Mouse (Mus musculus): ENCODE measurements around the gene Cdsn. TPM values are rescaled to one million over a fixed set of nuclear protein-coding genes. Genes with fewer than 3 reads are reported as not detected.

The Cdsn gene
- total and polyA plus RNA-seq, 3 experiments: 0.27 to 1.1 (median 0.29) TPM

DNA sequence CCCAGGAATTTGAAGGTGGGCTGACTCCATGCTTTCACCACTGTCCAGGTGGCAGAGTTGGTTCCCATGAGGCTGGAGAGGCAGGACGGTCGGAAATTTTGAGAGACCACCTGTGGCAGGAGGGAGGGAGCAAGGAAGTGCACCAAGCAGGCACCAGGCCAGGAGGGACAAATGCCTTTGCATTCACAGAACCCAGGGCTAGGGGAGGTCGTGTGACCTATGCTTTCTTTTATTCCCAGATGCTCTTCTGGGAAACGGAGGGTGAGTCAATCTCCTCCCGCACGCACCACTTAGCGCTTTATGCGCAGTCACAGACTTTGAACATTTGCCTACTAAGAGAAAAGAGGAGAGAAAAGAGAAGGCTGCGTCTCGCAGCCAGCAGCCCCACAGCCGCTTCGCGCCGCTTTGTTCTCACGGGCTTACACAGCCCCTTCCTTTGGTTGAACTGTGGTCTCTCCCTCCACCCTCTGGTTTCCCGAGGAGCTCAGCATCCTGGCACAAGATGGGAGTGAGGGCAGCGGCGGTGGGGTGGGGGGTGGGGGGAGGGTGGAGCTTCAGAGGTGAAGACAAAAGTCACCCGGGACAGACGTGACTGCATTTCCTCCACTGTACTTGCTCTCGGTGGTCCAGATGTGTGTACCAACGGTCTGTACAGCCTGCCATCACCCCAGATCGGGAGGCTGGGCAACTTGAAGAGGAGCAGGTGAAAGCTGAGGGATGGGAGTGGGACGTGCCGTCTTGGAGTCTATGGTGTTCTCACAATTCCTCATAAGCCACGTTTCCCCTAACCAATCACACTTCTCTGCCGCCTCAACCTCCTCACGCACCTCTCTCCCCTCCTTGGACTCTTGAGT, 17.4 kb downstream of the Cdsn start:
- TF ChIP-seq EP300 (IDR thresholded peaks at IDR 0.05; ENCODE audit: insufficient read depth, low read depth, low read length) (no peak), CTCF (IDR thresholded peaks at IDR 0.05) (no peak), POLR2A (IDR thresholded peaks at IDR 0.05; ENCODE audit: insufficient read depth, low read depth, low read length) (no peak)
- Histone ChIP-seq H3K4me1 (ENCODE audit: control insufficient read depth, insufficient read depth, low read length) (no peaks in the 10 kb centered on the region), H3K27ac (no peak overlapping the region), H3K36me3 (ENCODE audit: control insufficient read depth, insufficient read depth, low read length) (no peaks in the 10 kb centered on the region), H3K27me3 (ENCODE audit: control insufficient read depth, insufficient read depth, low read length) (no peaks in the 10 kb centered on the region), H3K79me2 (replicated peaks; ENCODE audit: control insufficient read depth, insufficient read depth, low read length) (no peaks in the 10 kb centered on the region), H3K4me3 (no peak overlapping the region), H3K9ac (ENCODE audit: low read depth, low read length) (no peak overlapping the region)
- 8% methylated on average over 28 of the region's 28 CpGs for WGBS
- intact Hi-C loops (cut with DNase I): no loop called here
- DNase-seq: no peak

DNA sequence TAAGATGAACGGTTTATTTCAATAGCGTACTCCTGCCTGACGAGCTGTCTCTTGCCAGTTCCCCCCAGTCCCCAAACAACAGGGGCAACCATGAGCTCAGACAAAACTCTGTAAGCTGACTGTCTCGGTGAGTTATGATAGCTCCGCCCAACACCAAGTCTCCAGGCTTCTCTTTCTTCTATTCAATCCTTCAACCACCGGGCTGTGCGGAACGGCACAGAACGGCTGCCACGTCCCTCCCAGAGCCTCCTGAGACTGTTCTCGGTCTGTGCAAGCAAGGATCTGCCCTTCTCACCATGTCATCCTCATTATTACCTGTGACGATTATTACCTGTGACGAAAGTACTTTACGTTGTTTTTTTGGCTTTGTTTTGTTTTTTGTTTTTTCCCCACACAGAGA, 18.9 kb downstream of the Cdsn start:
- no peak for DNase-seq
- TF ChIP-seq EP300 (IDR thresholded peaks at IDR 0.05; ENCODE audit: insufficient read depth, low read depth, low read length) (no peak), POLR2A (IDR thresholded peaks at IDR 0.05; ENCODE audit: insufficient read depth, low read depth, low read length) (no peak), CTCF (IDR thresholded peaks at IDR 0.05) (no peak)
- 85% methylated on average over 14 of the region's 14 CpGs for WGBS
- Histone ChIP-seq H3K36me3 (ENCODE audit: control insufficient read depth, insufficient read depth, low read length) (no peaks in the 10 kb centered on the region), H3K4me1 (ENCODE audit: control insufficient read depth, insufficient read depth, low read length) (no peaks in the 10 kb centered on the region), H3K27ac (no peak overlapping the region), H3K9ac (ENCODE audit: low read depth, low read length) (no peak overlapping the region), H3K27me3 (ENCODE audit: control insufficient read depth, insufficient read depth, low read length) (no peaks in the 10 kb centered on the region), H3K79me2 (replicated peaks; ENCODE audit: control insufficient read depth, insufficient read depth, low read length) (no peaks in the 10 kb centered on the region), H3K4me3 (no peak overlapping the region)
- intact Hi-C loops (cut with DNase I): no loop called here

DNA sequence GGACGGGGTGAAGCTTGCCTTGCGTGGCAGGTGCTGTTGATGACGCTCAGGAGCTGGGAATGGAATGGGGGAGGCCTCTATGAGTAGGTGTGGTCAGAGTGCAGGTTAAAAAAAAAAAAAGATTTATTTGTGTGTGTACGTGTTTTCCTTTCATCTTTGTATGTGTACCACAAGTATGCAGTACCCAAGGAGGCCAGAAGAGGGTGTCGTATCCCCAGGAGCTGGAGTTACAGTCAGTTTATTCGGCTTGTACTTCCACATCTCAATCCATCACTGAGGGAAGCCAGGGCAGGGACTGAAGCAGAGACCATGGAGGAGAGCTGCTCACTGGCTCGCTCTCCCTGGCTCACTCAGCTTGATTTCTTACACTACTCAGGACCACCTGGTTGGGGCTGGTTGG, 19.5 kb downstream of the Cdsn start:
- no peak overlapping the region for H3K4me3 ChIP-seq
- H3K79me2 ChIP-seq (replicated peaks; ENCODE audit: control insufficient read depth, insufficient read depth, low read length): no peaks in the 10 kb centered on the region
- no peak overlapping the region for H3K9ac ChIP-seq (ENCODE audit: low read depth, low read length)
- no peak overlapping the region for H3K27ac ChIP-seq
- WGBS: 98% methylated on average over 7 of the region's 7 CpGs
- H3K27me3 ChIP-seq (ENCODE audit: control insufficient read depth, insufficient read depth, low read length): no peaks in the 10 kb centered on the region
- no peaks in the 10 kb centered on the region for H3K36me3 ChIP-seq (ENCODE audit: control insufficient read depth, insufficient read depth, low read length)
- DNase-seq: no peak
- TF ChIP-seq CTCF (IDR thresholded peaks at IDR 0.05) (no peak), EP300 (IDR thresholded peaks at IDR 0.05; ENCODE audit: insufficient read depth, low read depth, low read length) (no peak), POLR2A (IDR thresholded peaks at IDR 0.05; ENCODE audit: insufficient read depth, low read depth, low read length) (no peak)
- intact Hi-C loops (cut with DNase I): no loop called here
- no peaks in the 10 kb centered on the region for H3K4me1 ChIP-seq (ENCODE audit: control insufficient read depth, insufficient read depth, low read length)

- TF ChIP-seq POLR2A (IDR thresholded peaks at IDR 0.05; ENCODE audit: insufficient read depth, low read depth, low read length): no peak
- peak; percentile 98 for TF ChIP-seq CTCF (IDR thresholded peaks at IDR 0.05)
- TF ChIP-seq EP300 (IDR thresholded peaks at IDR 0.05; ENCODE audit: insufficient read depth, low read depth, low read length): peak; percentile 73
- Histone ChIP-seq H3K27me3 (ENCODE audit: control insufficient read depth, insufficient read depth, low read length) (no peaks in the 10 kb centered on the region), H3K4me1 (ENCODE audit: control insufficient read depth, insufficient read depth, low read length) (no peaks in the 10 kb centered on the region), H3K79me2 (replicated peaks; ENCODE audit: control insufficient read depth, insufficient read depth, low read length) (no peaks in the 10 kb centered on the region), H3K27ac (no peak overlapping the region), H3K36me3 (ENCODE audit: control insufficient read depth, insufficient read depth, low read length) (no peaks in the 10 kb centered on the region), H3K4me3 (no peak overlapping the region), H3K9ac (ENCODE audit: low read depth, low read length) (no peak overlapping the region)
- intact Hi-C loops (cut with DNase I): loop anchor here (2.0 kb wide), 1 partner anchor 33 kb away; no protein-coding TSS in a partner anchor
- peak; percentile 61 to 77 for DNase-seq
- 18% methylated on average over 6 of the region's 6 CpGs for WGBS
Measured at GRCm38 (mm10) chr17:35578211-35578610, 26.3 kb downstream of the Cdsn start.

- Histone ChIP-seq H3K4me1 (ENCODE audit: control insufficient read depth, insufficient read depth, low read length) (no peaks in the 10 kb centered on the region), H3K9ac (ENCODE audit: low read depth, low read length) (no peak overlapping the region), H3K27ac (no peak overlapping the region), H3K27me3 (ENCODE audit: control insufficient read depth, insufficient read depth, low read length) (no peaks in the 10 kb centered on the region), H3K79me2 (replicated peaks; ENCODE audit: control insufficient read depth, insufficient read depth, low read length) (no peaks in the 10 kb centered on the region), H3K4me3 (no peak overlapping the region), H3K36me3 (ENCODE audit: control insufficient read depth, insufficient read depth, low read length) (no peaks in the 10 kb centered on the region)
- DNase-seq: no peak
- no peak for TF ChIP-seq EP300 (IDR thresholded peaks at IDR 0.05; ENCODE audit: insufficient read depth, low read depth, low read length)
- TF ChIP-seq CTCF (IDR thresholded peaks at IDR 0.05): peak; percentile 63
- intact Hi-C loops (cut with DNase I): no loop called here
- 93% methylated on average over 1 of the region's 1 CpGs for WGBS
Measured at GRCm38 (mm10) chr17:35582900-35583299, 31.0 kb downstream of the Cdsn start.

DNA sequence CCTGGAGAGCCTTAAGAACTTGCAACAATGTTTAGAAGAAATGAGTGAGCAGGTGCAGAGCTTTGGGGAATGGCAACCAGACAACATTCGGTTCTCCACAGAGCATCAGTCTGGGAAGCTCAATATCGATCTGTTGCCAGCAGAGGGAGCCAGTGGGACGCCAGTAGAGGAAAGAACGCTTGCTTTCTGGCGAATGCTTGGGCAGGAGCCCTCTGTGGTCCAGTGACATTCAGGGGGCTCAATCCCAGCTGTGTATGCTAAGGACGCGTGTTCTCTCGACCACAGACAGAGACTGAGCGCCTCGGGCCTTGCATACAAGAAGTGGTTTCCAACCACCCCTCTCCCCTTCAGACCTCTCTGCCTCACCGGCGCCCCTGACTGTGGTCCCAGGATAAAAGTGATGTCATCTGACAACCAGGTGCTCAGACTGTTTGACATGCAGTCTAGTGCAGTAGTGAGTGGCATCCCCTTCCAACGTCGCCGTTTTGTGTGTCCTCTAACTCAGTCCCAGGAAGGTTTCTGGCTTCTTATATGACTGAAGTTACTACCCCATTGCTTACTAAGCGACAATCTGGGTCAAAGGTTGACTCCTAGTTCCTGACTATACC, 32.5 kb downstream of the Cdsn start:
- Histone ChIP-seq H3K36me3 (ENCODE audit: control insufficient read depth, insufficient read depth, low read length) (no peaks in the 10 kb centered on the region), H3K79me2 (replicated peaks; ENCODE audit: control insufficient read depth, insufficient read depth, low read length) (no peaks in the 10 kb centered on the region), H3K4me3 (no peak overlapping the region), H3K4me1 (ENCODE audit: control insufficient read depth, insufficient read depth, low read length) (no peaks in the 10 kb centered on the region), H3K27me3 (ENCODE audit: control insufficient read depth, insufficient read depth, low read length) (no peaks in the 10 kb centered on the region), H3K9ac (ENCODE audit: low read depth, low read length) (no peak overlapping the region), H3K27ac (no peak overlapping the region)
- 13% methylated on average over 16 of the region's 16 CpGs for WGBS
- DNase-seq: peak; percentile 63 to 79
- TF ChIP-seq EP300 (IDR thresholded peaks at IDR 0.05; ENCODE audit: insufficient read depth, low read depth, low read length): no peak
- peak; percentile 95 for TF ChIP-seq CTCF (IDR thresholded peaks at IDR 0.05)
- intact Hi-C loops (cut with DNase I): no loop called here

Measured in heart, adult 2 months (tissue).